Mouse (Mus musculus) mesoderm, embryonic 11.5 days (tissue): ENCODE results near the gene Usp38.
"Not testable (repeated sequence)": the region's sequence is repeated elsewhere in the genome, so short reads cannot be mapped to it uniquely, and the experiment has no call there.

Source experiments
- DNase-seq: peaks from one replicate; pipeline ENCODE4 v3.0.0-alpha.2; 2012; ENCODE audit warnings: low read depth, low spot score

The Usp38 gene

DNA sequence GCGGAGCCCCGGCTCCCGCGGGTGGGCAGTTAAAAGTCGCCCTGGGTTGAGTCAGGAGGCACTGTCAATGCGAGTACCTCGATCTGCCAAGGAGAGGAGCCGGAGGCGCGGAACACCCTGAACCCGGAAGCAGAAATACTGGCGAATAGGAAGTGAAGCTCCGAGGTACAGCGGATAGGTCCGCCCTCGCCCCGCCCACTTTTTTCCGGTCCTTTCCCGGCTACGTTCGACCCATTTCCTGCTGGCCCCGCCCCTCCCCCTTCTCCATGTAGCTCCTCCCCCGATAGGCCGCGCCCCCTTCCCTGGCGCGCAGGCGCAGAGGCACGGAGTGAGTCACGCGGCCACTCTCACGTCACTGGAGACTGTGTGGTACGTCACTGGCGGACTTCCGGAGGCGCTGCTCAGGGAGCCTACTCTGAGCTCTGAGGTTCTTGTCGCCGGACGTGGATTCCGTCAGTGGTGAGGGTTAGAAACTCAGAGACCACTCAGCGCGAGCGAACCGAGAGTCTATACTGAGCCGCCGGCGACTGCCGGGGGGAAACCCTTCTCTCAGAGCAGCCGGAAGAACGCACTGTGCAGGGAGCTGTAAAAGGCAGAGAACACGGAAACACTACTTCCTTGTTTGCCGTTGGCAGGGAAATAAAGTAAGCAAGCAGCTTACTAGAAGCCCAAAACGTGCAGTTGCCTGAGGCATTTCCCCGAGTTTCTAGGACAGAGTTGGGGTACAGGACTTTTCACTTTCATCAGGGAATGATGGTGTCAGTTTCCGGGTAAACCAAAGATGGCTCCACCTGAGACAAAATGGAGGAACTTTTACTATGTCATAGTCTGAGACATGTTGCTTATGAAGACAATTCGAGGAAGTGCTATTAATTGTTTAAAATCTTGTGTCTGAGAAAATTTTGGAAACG is at the start of gene Usp38:
Gene Usp38, minus strand, starts transcription at position 140 of the 911 bp plus-strand sequence.
- peak; percentile 99 for DNase-seq

DNA sequence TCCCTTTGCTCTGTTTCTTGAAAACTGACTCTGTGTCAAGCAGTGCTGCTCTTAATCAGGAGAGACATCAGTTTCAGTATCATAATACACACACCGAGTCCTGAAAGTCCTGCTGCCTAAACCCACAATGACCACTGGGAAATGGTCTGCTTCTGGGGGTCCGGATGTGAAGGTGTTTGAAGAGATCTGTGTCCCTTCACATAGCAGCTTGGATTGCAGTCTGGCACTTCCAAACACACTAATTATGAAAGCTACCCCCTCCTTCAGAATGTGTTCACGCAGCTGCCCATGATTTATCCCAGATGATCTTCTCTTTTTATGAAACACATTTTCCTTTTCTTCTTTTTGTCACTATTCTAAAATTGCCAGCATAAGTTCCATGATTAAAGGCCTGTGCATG is 47.8 kb upstream of the Usp38 start:
- no peak for DNase-seq

- DNase-seq, result peak; percentile 12
Observed at GRCm38 (mm10) chr8:81061950-81062349, 47.2 kb upstream of the Usp38 start.

GRCm38 (mm10) chr8:81044201-81044600 is 29.5 kb upstream of the Usp38 start:
- DNase-seq, result no peak

GRCm38 (mm10) chr8:81027991-81028390 is 13.3 kb upstream of the Usp38 start:
- no peak for DNase-seq

- not testable (repeated sequence) for DNase-seq
Observed at GRCm38 (mm10) chr8:81017548-81017947, 2.8 kb upstream of the Usp38 start.

- DNase-seq, result peak; percentile 4
Observed at GRCm38 (mm10) chr8:81013811-81014530, 757 bp downstream of the Usp38 start.

GRCm38 (mm10) chr8:81012699-81013098 is 2.0 kb downstream of the Usp38 start:
- no peak for DNase-seq

GRCm38 (mm10) chr8:81012031-81012560 is 2.6 kb downstream of the Usp38 start:
- DNase-seq, result no peak

- DNase-seq, result no peak
Observed at GRCm38 (mm10) chr8:81010386-81010785, 4.3 kb downstream of the Usp38 start.

DNA sequence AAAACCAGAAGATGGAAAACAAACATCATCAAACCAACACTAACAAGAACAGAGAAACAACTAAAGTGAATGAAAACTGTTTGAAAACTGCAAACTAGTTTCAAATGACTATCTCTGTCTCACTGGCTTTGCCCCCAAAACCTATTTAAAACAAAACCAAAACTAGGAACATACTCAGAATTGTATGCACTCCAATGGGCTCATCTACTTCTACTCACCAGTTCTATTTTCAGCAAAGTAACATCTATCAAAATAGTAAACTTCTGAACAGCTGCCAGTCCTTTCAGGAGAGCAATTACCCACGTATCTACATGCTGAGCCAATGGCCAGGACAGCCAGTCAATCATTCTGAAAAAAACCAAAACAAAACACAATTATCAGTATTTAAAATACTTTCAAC is 9.6 kb downstream of the Usp38 start:
- no peak for DNase-seq

GRCm38 (mm10) chr8:80996632-80997031 is 18.1 kb downstream of the Usp38 start:
- DNase-seq, result no peak

GRCm38 (mm10) chr8:80991937-80992336 is 22.8 kb downstream of the Usp38 start:
- DNase-seq, result peak; percentile 49

DNA sequence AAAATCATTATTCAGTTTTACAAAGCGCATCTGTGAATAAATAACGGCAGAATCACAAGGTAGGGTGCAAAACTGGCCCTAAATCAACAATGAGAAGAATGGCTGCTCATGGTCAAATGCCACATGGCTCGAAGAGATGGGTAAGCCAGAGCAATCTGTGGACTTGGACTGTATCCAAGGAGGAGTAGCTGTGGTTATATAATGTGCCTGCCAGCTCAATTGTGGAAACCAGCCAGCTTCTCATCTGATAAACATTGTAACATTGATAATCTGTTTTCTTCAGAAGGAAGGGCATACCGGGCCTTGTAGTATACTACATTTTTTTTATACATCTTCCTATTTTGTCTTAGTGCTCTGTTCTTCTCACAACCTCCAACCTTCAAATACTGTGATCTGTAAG is 31.9 kb downstream of the Usp38 start:
- no peak for DNase-seq

- no peak for DNase-seq
Observed at GRCm38 (mm10) chr8:80981696-80982095, 33.0 kb downstream of the Usp38 start.

GRCm38 (mm10) chr8:80980063-80980462 is 34.7 kb downstream of the Usp38 start:
- DNase-seq, result no peak

GRCm38 (mm10) chr8:80977231-80977630 is 37.5 kb downstream of the Usp38 start:
- no peak for DNase-seq

DNA sequence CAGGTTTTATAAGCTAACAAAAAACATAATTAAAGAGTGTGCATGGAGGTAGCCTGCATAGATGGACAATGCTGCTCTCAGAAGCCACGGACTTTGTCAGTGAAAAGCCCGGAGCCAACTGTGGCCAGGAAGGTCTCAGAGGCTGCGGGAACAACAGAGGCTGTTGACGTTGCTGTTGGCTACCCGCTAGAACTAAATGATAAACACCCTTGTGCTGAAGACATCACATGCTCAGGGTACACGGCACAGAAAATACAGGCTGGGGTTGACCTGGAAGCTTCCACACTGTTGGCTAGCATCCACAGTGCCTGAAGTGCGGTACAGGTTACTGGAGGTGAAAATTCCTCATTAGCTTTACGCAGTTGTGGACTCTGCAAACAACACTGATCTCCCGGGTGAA is 43.6 kb downstream of the Usp38 start:
- no peak for DNase-seq

DNA sequence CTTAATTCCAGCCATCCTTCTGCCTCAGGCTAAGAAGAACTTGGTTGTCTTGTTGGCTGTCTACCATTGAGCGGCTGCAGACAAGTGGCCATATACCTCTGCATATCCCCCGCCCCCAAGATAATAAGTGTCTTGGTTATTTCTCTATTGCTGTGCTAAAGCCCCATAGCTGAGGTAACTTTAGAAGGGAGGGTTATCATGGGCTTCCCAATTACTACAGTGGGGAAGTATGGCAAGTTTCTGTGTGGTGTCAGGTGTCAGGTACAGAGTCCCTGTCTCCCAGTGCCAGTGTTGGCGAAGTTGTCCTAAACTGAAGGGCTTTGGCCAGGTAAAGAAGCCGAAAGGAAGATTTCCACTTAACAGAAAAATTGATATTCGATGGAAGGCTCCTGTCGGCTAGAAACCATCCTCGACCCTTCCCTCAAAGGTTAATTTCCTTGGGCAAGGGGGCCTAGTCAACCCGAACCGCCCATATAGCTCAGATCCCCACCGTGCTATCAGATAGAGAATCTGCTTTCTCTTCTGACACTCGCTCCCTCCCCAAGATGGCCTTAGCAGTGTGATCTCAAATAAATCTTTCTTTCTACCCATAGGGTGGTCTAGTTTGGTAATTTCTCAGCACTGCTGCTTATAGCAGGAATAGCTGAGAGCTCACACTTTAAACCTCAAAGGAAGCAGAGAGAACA is 44.6 kb downstream of the Usp38 start:
- no peak for DNase-seq

DNA sequence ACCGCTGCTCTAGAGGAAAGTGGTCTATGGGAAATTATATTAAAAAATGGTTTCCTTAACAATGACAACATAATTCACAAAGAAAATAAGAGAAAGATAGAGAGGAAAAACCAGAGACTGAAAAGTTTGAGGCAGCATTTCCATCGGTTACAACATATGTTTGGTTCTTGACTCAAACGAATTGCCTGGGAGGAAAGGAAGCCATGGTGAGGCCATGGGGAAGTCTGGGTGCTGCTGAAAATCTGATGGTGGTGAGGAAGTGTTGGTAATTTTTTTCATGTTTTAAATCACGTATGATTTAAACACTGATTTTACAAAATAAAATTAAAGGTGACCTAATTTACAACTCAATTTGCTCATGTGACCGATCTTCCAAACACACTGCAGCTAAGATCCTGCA is 45.3 kb downstream of the Usp38 start:
- DNase-seq, result no peak

DNA sequence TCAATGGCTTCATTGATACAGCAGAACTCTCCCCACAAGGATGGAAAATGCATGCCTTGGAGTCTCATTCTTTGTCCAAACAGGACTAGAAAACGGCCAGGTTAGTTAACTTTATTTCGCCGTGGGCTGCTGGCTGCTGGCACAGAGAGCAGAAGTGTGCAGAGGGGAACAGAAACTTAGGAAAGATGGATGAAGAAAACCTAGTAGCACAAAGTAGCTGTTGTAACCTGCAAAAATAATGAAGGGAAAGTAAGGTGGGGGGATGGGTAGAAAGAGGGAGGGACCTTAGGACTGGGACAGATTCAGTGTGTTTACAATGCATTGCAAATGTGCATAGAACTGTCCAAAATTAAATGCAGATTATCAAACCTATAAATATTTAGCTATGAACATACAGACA is 51.6 kb downstream of the Usp38 start:
- DNase-seq, result no peak

DNA sequence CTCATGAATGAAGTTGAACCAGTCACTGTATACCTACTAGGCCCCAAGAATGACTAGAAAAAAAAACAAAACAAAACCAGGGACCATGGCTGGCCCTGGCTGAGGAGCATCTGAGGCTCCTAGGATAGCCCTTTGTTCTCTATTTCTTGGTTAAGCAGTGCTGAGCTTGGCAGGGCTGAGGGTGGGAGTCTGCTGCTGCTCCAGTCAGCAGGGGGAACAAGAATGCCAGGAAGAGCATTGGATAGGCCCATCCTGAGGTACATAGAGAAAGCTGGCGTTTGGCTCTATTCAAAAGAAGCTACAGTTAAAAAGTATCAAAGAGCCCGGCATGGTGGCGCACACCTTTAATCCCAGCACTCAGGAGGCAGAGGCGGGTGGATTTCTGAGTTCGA is 52.1 kb downstream of the Usp38 start:
- no peak for DNase-seq
